Mouse (Mus musculus) ES-E14 (cell line): ENCODE measurements at regions not wholly inside any gene's neighbourhood (a gene's known extent, or its start where the extent isn't known, plus 50 kb on each side); places are given as distances from the start of the nearest gene placed in this dataset.

Experiments used
- HCFC1 ChIP-seq: IDR thresholded peaks from 2 replicates; pipeline ENCODE4 v1.6.1; 2012; ENCODE audit warnings: low read length, inconsistent platforms, borderline replicate concordance; ENCODE audit not compliant: insufficient read depth
- ZC3H11A ChIP-seq: IDR thresholded peaks from 2 replicates; pipeline ENCODE4 v1.6.1; 2012; ENCODE audit warnings: low read depth, mild to moderate bottlenecking, inconsistent platforms, low read length, borderline replicate concordance
- ZNF384 ChIP-seq: IDR thresholded peaks from 2 replicates; pipeline ENCODE4 v1.6.1; 2012; ENCODE audit warnings: low read depth, low read length, inconsistent platforms

DNA sequence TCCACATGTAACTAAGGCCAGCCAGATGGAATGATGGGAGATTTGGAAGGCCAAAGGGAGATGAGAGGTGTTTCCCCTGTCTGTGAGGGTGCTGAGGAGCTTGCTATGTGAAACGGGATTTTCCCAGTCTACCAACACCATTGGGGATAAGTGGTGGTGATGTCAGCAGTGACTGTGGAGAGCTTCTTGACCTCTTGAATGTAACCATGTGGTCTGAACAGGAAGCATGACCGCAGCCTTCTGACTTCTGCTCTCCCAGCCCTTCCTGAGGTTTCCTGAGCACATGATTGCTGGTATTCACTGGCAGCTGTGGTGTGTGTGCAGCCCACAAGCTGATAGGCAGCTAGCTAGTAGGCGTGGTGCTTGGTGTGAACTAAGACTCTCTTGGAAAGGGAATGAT, 58.8 kb upstream of the Nfe2l2 start:
- TF ChIP-seq ZC3H11A (no peak), HCFC1 (no peak), ZNF384 (no peak)
